Mouse (Mus musculus): ENCODE results near the gene Brap. TPM values are rescaled to one million over a fixed set of nuclear protein-coding genes. Genes with fewer than 3 reads are reported as not detected.
"Not testable (repeated sequence)": the region's sequence is repeated elsewhere in the genome, so short reads cannot be mapped to it uniquely, and the experiment has no call there.

The Brap gene
- 10 to 100 TPM; 50.2 to 66.2 (median 58.5) TPM for total RNA-seq (2022)

DNA sequence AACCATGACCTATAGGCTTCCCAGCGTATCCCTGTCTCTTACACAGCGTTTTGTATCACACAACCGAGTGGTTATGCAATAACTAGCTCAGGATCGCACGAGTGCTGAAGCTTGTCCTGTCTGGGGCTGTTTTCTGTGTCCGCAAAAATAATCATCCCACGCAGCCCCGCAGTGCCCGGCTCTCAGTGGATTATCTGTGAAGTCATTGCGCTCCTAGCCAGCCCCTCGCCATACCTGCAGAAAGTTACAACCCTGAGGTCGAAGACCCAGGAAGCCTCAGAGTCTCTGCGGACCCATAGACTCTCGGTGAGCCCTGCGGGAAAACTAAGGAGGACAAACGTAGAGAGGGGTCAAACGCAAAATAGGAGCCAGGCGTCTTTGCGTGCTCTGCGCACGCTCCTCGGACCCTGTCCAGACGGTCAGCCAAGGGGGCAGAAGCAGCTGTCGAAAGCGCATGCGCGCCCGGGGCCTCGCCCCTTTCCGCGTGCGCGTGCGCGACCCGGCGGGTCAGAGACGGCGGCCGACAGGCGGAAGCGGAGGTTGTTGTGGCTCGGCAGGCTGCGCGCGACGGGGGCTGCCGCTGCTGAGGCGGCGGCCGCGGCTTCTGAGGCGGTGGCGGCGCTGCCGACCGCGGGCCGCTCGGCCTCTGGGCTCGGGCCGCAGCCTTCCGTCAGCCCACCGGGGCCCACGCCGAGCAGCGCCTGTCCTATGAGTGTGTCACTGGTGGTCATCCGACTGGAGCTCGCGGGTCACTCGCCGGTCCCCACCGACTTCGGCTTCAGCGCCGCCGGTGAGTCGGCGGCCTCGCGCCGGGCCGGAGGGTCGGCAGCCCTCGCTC is at the start of gene Brap, which contains the start of gene Acad10:
Brap (plus strand) TSS at position 505 of the 838 bp plus-strand sequence.
Acad10 (minus strand) TSS at position 456 of the 838 bp plus-strand sequence.
- peak; percentile 93 for DNase-seq

DNA sequence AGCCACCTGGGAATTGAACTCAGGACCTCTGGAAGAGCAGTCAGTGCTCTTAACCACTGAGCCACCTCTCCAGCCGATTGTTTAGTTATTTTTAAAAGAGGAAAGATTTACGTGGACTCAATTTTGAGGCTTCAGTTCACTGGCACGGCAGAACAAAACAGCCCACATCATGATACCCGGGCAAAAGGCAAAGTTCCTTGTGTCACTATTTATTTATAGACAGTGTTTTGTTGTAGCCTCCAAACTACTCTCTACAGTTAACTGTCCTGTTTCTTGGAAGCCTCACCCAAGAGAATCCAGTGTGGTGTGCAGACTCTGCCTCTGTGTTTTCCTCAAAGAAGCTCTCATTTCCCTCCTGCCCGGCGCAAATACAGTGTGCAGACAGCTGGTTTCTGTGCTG is 48.3 kb upstream of the Brap start:
- DNase-seq, result no peak

DNA sequence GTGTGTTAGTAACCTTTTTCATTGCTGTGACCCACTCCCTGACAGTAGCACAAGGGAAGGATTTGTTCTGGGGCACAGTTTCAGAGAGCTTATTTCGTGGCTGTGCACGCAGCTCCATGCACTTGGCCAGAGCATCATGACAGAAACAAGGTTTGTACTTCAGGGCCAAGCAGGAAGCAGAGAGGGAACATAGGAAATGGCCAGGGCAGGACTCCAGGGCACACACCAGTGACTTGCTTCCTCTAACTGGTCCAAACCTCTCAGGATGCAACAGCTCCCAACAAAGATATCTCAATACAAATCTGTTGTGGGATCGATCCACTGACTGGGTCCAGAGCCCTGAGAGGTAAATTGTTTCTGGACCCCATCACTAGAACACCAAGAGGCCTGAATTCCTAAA is 45.4 kb upstream of the Brap start:
- not testable (repeated sequence) for DNase-seq

DNA sequence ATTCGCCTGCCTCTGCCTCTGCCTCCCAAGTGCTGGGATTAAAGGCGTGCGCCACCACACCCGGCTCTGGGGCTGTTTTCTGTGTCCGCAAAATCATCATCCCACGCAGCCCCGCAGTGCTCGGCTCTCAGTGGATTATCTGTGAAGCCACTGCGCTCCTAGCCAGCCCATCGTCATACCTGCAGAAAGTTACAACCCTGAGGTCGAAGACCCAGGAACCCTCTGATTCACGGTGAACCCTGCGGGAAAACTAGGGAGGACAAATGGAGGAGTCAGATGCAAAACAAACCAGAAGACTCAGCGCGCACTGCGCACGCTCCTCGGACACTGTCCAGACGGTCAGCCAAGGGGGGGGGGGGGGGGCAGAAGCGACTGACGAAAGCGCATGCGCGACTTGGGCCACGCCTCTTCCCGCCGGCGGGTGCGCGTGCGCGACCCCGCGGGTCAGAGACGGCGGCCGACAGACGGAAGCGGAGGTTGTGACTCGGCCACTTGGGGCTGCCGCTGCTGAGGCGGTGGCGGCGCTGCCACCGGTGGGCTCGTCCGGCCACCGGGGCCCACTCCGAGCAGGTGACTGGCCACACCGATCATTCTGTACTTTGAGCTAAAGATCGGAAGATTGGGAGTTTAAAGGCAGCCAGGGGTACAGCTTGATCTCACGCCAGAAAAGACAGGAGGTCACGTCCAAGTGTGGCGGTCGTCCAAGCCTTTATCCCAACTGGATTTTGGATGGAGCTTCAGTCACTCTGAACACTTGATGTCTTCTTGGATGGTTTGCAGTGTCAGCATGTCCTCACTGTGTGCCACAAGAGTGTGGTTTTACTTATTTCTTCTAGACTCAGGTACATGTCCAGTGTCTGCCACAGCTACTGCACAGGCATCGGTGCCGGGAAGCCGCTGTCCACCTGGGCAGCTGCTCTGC is 41.5 kb upstream of the Brap start, which contains the start of gene Acad12:
Acad12 (minus strand) TSS at position 347 of the 922 bp plus-strand sequence.
- DNase-seq, result peak; percentile 75

DNA sequence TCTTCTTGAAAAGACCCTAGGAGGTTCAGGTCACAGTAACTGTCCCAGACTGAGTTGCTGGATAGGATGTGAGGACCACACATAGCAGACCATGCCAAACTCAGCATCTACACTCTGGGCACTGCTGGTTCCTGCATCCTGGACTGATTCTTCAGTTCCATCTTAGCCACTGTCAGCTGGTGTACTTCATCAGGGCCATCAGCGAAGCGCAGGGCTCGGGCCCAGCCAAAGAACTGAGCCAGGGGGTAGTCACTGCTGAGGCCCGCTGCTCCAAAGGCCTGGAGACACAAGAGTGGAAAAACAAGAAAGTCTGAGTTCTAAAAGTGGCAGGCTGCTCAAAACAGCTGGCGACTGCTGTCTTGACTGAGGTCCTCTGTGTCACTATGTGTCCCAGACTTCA is 39.3 kb upstream of the Brap start:
- DNase-seq, result no peak

DNA sequence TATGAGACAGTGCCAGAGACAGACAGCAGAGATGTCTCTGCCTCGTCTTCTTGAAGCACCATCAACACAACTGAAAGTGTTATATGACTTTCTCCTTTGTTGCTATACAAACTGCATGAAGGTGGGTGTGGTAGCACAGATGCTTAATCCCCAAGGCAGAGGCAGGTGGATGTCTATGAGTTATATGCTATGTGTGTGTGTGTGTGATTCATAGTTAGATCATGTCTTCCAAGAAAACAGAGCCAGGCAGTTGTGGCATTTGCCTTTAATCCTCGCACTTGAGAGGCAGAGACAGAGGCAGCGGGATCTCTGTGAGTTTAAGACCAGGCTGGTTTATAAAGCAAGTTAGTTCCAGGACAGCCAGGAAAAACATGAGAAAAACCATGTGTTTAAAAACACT is 37.1 kb upstream of the Brap start:
- no peak for DNase-seq

DNA sequence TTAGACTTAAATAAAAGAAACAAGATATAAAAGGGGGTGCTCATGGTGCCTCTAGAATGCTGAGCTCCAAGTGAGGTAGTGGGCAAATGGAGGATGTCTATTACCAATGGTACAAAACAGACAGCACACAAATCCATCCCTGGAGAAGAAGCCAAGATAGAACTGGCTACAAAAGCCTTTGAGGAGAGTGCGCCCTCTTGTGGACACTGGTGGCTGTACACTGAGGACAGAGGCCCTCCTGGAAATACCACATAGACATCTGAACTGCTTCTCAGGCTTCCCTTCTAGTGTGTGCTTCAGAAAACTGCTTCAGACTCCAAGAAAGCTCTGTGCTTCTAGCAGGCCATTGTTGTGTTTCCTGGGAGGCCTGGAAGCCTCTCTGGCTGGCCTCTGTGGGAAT is 32.5 kb upstream of the Brap start:
- peak; percentile 42 for DNase-seq

DNA sequence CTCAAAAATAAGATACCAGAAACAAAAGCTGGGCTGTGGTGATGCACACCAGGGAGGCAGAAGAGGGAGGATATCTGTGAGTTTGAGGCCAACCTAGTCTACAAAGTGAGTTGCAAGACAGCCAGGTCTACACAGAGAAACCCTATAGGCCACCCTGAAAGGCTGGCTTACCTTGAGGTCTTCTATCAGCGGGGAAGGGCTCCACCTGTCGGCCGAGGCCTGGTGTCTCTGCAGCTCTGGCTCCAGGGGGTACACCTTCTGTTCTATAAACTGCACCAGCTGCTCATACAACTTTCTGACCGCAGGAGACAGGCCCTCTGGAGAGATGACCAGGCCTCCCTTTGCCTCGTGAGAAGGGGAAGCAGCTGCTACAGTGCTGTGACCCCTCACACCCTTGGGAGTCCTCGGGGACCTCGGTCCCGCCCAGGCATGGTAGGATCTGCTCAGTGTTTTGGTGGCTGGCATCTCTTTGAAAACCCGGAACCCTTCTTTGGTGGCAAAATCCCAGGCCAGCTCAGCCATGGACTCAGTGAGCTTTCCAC is 29.2 kb upstream of the Brap start:
- not testable (repeated sequence) for DNase-seq

DNA sequence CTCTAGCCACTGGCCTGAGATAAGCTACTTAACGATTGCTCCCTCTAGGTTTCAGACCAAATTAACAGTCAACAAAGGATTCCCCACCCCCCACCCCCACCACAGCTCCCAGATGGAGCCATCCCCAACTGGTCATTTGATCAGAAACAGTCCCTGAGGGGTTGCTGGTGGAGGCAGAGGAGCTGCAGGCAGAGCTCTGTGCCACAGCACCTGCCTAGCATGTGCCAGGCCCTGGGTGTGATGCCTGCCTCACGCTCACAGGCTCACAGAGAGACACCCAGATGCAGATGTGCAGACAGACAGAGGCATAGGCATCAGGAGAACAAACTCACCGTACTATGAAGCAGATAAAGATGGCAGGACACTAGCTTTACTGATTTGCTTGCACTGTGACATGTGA is 27.6 kb upstream of the Brap start:
- no peak for DNase-seq

DNA sequence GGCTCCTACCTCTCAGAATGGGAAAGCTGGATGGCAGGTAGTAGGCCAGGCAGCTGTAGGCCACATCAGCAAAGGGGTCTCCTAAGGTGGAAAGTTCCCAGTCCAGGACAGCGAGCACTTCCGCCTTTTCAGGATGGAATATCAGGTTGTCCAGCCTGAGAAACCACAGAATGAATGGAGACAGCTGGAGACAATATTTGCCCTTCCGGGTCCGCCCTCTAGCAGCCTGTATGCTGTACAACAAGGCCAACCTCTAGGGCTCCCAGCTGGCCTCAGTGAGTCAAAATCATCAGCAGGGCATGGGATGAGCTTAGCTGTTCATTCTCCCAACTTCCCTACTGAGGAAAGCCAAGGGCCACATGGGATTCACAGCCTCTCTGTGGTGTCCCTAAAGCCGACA is 25.7 kb upstream of the Brap start:
- DNase-seq, result no peak

DNA sequence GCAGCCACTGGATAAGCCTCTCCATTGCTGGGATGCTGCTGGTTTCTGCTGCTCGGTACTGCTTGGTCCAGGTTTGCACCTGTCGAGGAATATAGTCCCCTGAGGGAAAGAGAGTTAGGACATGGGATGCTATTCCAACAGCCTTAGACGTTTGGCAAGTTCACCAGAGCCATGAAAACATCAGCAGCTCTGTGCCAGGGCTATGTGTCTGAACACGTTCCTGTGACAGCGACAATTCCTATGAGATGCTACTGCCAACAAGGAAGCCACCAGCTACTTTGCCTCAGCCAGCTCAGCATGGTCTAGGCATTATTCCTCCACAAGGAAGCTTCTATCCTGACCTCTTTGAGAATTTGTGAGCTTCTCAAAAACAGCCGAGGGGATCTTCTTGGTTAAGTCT is 23.1 kb upstream of the Brap start:
- no peak for DNase-seq

DNA sequence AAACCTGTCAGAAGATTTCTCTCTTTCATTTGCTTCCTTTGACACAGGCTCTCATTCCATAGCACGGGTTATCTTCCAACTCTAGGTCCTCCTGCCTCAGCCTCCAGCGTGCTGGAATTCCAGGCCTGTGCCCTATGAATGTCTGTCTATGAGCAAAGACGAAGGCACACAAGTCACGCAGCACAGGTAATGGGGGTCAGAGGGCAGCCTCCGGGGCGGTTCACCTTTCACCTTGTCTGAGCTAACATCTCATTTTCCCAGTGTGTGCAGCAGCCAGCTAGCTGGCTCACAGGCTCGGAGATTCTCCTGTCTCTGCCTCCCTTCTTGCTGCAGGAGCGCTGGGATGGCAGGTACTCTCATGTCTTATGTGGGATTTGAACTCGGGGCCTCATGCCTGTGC is 20.8 kb upstream of the Brap start:
- DNase-seq, result no peak

DNA sequence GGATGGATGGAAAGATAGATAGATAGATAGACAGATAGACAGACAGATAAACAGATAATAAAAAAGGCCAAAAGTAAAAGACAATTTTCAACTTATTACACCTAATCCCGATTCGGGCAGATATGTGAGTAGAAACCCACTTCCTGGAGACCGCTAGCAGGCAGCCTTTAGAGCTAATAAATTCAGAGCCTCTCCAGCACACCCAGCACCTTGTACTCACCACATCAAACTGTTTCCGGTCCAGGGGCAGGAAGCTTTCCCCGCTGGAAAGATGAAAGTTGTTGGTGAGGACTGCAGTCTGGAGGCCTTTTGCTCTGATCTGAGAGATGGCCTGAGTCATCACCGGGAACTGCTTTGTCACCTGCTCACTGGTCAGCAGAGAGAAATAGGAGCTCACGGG is 11.2 kb upstream of the Brap start:
- no peak for DNase-seq

DNA sequence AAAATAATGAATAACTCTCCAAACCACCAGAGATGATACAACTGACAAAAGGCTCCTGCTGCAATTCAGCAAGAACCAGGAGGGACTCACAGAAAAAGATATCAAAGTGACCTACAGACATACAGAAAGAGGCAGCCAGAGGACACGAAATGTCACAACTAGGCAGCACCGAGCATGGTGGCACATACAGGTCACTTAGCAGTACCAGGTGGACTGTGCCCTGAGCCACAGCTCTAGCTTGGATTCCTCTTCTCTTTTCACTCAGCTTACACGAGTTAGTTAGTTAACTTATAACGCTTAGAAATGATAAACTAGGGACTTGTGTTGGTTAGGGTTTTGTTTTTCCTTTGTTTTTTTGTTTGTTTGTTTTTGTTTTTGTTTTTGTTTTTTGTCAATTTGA is 5.8 kb upstream of the Brap start:
- no peak for DNase-seq

DNA sequence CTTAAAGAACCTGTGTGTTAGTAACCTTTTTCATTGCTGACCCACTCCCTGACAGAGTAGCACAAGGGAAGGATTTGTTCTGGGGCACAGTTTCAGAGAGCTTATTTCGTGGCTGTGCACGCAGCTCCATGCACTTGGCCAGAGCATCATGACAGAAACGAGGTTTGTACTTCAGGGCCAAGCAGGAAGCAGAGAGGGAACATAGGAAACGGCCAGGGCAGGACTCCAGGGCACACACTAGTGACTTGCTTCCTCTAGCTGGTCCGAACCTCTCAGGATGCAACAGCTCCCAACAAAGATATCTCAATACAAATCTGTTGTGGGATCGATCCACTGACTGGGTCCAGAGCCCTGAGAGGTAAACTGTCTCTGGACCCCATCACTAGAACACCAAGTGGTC is 3.5 kb upstream of the Brap start:
- DNase-seq, result not testable (repeated sequence)

DNA sequence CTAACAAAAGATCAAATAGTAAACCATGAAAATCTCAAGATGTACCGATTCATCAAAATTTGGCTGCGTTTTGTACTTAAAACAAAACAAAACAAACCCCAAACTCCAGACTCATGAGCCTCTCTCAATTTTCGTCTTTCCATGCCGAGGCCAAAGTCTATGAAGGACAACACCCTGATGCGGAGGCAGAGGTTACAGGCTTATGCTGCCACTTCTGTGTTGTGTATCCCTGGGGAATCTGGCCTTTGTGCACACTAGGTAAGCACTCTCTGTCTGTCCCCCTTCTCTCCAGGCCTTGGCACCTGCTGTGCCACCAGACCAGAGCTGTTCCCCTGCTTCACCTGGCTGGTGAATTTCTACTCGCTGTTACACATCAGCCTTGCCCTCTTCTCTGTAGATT is 2.7 kb upstream of the Brap start:
- not testable (repeated sequence) for DNase-seq

DNA sequence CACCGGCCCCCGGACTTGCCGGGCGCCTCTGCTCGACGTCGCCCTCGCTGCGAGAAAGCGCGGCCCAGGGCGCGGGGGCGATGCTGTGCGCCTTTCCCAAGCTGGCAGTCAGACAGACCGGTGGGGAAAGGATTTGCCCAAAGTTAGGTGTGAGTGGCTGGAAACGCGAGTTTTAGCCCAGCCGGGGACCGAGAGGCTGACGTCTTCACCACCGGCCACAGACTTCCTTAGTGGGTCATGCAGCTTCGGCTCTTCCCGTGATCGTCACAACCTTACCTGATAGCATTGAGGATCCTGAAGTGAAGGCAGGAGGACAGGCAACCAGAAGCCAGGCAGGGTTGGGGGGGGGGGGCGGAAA is 513 bp downstream of the Brap start:
- no peak for DNase-seq

DNA sequence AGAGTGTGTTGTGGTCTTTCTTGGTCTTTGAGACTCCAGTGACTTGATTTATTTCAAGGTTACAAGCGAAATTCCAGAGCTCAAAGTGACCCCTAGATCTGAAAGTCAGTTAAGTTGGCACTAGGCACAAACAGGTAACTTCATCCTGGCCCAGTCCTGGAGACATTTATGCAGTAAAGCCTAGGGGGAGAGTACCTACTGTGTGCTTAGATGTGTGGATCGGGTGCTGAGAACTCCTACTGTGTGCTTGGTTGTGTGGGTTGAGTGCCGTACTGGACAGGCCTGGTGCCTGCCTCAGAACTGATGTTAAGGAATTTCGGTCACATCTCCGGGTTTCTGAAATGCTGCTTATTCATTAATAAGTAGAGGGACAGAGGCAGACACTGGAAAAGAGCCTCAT is 1.1 kb downstream of the Brap start:
- no peak for DNase-seq

DNA sequence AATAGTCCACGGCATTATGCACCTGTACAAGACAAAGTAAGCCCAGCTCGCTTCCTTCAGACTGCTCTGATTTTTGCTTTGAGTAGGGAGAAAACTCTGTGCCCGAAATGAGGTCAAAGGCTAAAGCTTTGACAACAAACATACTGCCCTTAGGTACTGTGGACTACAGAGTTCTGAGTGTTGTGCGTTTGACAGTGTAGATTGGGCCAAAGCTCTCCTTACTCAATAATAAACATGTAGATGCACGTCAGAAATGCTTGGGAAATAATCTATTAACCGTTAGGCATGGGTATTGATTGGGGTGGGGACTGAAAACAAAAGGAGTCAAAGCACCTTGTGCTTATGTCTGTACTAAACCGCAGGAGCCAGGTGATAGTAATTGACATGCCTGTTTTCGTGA is 3.1 kb downstream of the Brap start:
- DNase-seq, result no peak

DNA sequence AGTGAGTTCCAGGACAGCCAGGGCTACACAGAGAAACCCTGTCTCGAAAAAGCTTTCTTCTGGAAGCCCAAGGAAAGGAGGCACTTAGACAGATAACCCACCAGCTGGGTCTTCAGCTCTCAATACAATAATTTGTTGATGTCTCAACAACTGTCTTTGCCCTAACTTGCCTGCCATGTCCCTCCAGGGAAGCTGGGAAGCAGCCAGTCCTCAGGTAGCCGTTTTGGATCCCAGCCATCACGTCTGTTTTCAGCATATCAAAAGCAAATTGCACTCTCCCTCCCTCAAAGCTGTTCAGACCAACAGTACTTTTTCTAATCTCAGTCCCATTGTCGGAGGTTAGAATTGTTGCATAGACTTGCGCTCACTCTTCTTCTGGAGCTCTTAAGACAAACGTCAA is 3.7 kb downstream of the Brap start:
- DNase-seq, result no peak

DNA sequence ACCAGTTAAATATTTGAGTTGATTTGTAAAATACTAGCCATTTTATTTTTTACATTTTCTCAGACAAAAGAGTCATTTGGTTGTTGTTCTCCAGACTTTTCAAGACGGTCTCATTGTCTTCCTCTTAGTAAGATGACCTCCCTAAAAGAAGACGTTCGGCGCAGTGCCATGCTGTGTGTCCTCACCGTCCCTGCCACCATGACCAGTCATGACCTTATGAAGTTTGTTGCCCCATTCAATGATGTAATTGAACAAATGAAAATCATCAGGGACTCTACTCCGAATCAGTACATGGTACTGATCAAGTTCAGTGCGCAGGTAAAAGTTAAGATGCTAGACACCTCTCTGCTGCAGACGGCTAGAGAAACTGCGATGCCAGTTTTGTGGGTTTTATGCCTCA is 4.6 kb downstream of the Brap start:
- no peak for DNase-seq

DNA sequence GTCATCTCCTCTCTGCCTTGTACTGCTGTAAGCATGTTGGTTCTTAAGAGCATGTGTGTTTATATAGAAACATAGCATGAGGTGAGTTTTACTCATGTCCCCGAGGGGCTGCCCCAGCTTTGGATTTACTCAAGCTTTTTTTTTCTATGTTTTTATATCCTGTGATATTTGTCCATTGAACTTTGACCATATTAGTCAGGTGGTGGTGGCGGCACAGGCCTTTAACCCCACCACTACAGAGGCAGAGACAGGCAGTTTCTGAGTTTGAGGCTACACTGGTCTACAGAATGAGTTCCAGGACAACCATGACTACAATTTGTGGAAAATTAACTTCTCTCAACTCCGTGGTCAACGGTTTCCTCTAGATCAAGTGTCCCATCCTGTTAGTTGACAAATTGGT is 6.7 kb downstream of the Brap start:
- DNase-seq, result no peak

DNA sequence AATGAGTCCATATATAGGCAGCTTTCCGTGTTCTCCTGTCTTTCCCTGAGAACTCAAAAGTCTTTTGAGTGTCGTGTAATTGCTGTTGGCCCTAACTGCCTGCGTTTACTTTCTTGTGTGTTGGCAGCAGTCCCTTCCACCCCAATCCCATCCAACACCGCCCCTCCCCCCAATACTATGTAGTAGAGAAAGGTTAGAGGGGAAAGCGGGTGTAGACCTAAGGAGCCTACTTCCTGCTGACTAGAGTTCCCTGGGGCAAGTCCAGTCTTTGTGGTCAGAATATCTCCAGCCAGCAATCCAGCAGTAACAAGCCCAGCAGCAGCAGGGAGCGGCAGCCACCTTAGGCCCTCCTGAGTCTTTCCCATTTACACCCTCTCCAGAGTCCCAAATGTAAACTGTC is 8.0 kb downstream of the Brap start:
- DNase-seq, result no peak

Data from adrenal gland, adult 8-10 months (tissue).